Mouse (Mus musculus) thymus, adult 2 months (tissue): ENCODE measurements around the gene Cxcr5. TPM values are rescaled to one million over a fixed set of nuclear protein-coding genes. Genes with fewer than 3 reads are reported as not detected.

Experiments used
- DNase-seq: peaks from one replicate; pipeline ENCODE4 v3.0.0; 2021
- H3K27ac ChIP-seq: fragments of 200-500 bp; 2 replicates; pipeline ENCODE4 v1.5.1; 2012; ENCODE audit warnings: low read length, control low read depth; ENCODE audit not compliant: control insufficient read depth, insufficient read depth
- H3K27me3 ChIP-seq: fragments of 200-500 bp; 2 replicates; pipeline ENCODE4 v1.6.1; 2012; ENCODE audit warnings: mild to moderate bottlenecking, low read length, moderate library complexity, mixed read lengths; ENCODE audit not compliant: control insufficient read depth, insufficient read depth
- H3K36me3 ChIP-seq: fragments of 200-500 bp; 2 replicates; pipeline ENCODE4 v1.6.1; 2012; ENCODE audit warnings: mild to moderate bottlenecking, low read length, moderate library complexity; ENCODE audit not compliant: control insufficient read depth, insufficient read depth
- H3K4me1 ChIP-seq: fragments of 200-500 bp; replicated peaks from 2 replicates; pipeline ENCODE4 v1.6.1; 2012; ENCODE audit warnings: low read length; ENCODE audit not compliant: control insufficient read depth, insufficient read depth
- H3K4me3 ChIP-seq: fragments of 200-500 bp; 2 replicates; pipeline ENCODE4 v1.5.1; 2012; ENCODE audit warnings: mild to moderate bottlenecking, low read length, control low read depth, moderate library complexity; ENCODE audit not compliant: control insufficient read depth, insufficient read depth
- CTCF ChIP-seq: fragments of 200-500 bp; IDR thresholded peaks from 2 replicates; pipeline ENCODE4 v1.5.1; 2012; ENCODE audit warnings: mild to moderate bottlenecking, control low read depth, low read length, moderate library complexity, borderline replicate concordance; ENCODE audit not compliant: control insufficient read depth, poor library complexity, insufficient read depth; ENCODE audit errors: extremely low read depth
- POLR2A ChIP-seq: fragments of 200-500 bp; IDR thresholded peaks from 2 replicates; pipeline ENCODE4 v1.6.1; 2012; ENCODE audit warnings: mild to moderate bottlenecking, low read length, control low read depth, moderate library complexity; ENCODE audit not compliant: control insufficient read depth, poor library complexity, insufficient read depth; ENCODE audit errors: extremely low read depth
- WGBS: fragments of 180-500 bp; shearing (Covaris S2); methylation state at CpG from one replicate; pipeline ENCODE4 v1.1.7; 2018; 5-methylcytosine and 5-hydroxymethylcytosine counted together
- polyA plus RNA-seq: library from polyadenylated mRNA; depleted of rRNA; stranded (reverse); fragments of >200 nt; gene quantifications from 2 replicates; pipeline ENCODE4 v1.2.3, GENCODE M21; 2012

Gene Cxcr5
- polyA plus RNA-seq, 1 experiment, result 7.7 TPM

DNA sequence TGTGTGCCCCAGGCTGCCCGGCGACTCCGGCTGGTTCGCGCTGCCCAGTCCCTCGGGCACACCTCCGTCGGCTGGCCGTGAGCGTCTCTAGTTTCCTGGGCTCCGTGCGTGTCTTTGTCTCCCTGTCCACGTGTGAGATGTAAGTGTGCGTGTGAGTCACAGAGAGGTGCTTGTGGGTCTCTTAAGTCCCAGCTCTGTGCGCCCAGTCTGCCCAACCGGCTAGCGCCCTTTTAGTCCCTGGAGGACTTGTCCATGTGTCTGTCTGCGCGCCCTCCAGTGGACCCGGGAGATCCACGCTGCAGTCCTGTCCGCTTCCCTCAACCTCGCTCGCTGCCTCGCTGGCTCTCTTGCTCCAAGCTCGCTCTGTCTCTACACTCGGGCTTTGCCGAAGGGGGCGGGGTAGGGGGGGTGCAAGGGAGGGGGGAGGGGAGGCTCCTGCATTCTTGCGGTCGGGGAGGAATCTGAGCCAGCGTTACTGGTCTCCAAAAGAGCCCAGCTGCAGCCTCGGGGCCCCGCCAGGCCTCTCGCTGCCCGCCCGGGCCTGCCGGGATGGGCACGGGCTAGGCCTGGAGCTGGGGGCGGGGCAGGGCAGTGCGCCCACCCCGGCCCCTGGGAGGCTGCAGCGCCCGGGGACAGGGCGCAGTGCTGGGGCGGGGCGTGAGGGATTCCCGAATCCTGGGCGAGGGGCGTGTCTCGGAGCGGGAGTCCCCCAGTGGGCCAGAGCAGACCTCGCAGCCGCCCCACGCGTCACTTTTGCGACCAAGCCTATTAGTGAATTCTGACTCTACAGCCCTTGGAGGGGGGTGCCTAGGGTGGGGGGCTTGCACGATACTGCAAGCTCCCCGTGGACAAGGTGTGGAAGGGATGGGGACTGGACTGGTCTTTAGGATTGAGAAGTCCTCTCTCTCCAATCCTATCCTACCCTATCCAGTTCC lies 63.0 kb downstream of the Cxcr5 start:
- Histone ChIP-seq H3K36me3 (no peaks in the 10 kb centered on the region), H3K27ac (no peak overlapping the region), H3K27me3 (no peaks in the 10 kb centered on the region), H3K4me3 (peak overlapping the region; percentile 14), H3K4me1 (peaks cover 49% of the 10 kb centered on the region)
- no peak for TF ChIP-seq POLR2A
- TF ChIP-seq CTCF, result no peak
- 7% methylated on average over 59 of the region's 59 CpGs for WGBS
- no peak for DNase-seq

DNA sequence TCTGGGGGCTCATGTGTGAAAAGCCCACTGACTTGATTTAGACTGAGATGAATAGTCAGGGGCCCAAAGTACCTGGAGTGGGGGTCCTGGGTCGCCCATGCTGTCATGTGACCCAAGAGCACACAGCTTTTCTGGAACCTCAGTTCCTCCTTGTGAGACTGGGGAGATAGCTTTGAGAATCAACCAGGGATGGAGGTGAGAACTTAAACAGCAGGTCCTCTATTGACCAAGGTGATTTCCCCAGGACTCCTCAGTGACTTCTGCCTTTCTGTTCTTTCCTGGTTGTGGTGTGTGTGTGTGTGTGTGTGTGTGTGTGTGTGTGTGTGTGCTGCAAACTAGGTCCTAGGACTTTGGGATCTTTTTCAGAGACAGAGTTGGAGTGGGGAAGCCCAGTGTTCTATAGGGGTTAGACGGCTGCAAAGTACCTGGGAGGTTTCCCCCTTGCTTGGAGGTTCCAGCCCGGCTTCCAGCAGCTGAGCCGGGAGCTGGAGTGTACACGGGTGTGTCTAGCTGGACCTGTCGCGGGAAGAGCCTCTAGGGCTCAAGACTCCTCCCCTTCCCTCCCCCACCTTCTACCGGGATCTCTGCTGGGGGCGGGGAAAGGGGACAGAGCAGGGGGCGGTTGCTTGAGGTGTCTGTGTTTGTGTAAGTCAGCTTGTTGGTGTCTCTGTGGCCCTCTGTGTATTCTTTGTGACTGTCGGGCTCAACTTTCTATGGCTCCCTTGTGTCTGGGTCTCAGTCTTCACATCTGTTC lies 63.9 kb downstream of the Cxcr5 start:
- Histone ChIP-seq H3K4me1 (peaks cover 58% of the 10 kb centered on the region), H3K27me3 (no peaks in the 10 kb centered on the region), H3K27ac (no peak overlapping the region), H3K4me3 (peak overlapping the region; percentile 14), H3K36me3 (no peaks in the 10 kb centered on the region)
- DNase-seq, result peak; percentile 56
- TF ChIP-seq POLR2A, result no peak
- no peak for TF ChIP-seq CTCF
- WGBS, result 5% methylated on average over 11 of the region's 11 CpGs

DNA sequence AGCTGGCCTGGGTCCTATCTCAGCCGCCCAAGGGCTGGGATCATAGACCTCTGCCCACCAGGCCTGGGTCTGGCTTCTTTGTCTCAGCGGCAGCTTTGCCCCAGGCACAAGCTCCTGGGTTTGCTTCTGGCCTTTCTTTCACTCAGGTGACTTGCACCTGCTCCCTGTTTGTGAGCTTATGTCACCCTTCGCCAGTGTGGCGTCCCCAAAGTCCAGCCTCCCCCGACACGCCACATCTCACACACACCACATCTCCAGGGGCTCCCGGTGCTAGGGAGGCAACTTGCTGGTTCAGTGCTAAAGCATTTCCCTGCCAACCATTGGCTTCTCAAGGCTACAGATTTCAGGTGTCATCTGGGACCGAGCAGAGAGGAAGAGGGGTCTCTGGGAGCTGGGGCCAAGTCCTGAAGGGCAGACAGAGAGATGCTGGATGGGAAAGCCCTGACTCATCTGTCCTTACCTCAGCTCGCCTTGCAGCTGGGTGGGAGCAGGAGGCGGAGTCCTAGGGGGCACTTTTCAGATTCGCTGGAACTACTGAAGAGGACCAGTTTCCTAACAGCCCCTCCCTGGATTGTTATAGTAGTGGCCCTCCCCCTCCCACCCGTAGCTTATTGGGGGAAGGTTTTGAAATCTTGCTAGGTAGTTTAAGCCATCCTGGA lies 64.7 kb downstream of the Cxcr5 start:
- peaks cover 63% of the 10 kb centered on the region for H3K4me1 ChIP-seq
- no peaks in the 10 kb centered on the region for H3K27me3 ChIP-seq

DNA sequence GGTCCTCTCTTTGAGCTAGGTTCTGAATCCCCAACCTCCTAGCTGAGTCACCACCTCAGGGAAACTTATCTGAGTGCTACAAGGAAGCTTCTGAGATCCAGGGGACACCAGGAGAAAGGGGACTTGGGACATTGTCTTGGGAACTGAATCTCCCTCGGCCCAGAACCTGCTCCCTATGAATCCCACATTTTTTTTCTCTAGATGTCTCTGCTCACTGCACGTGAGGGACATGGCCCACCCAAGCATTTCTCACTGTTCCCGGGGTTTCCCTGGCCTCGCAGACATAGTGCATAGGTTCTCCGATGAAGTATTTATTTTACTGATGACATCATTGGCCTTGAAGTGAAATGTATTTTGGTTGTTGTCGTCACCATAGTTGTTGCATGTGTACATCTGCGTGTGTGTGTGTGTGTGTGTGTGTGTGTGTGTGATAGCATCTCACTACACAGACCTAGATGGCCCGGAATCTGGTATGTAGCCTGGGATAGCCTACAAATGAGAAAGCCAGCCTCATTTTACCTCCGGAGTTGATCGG lies 65.8 kb downstream of the Cxcr5 start:
- H3K36me3 ChIP-seq, result no peaks in the 10 kb centered on the region
- peaks cover 63% of the 10 kb centered on the region for H3K4me1 ChIP-seq
- no peak overlapping the region for H3K4me3 ChIP-seq
- H3K27ac ChIP-seq, result no peak overlapping the region; the same call in 1 of the 2 replicates
- DNase-seq, result no peak
- H3K27me3 ChIP-seq, result no peaks in the 10 kb centered on the region
- TF ChIP-seq CTCF (no peak), POLR2A (no peak)
- 88% methylated on average over 10 of the region's 10 CpGs for WGBS

More for the DNA sequence above, 64.7 kb downstream of the Cxcr5 start:
- DNase-seq, result no peak
- WGBS, result 74% methylated on average over 12 of the region's 12 CpGs
- no peaks in the 10 kb centered on the region for H3K36me3 ChIP-seq
- H3K4me3 ChIP-seq, result no peak overlapping the region
- no peak for TF ChIP-seq POLR2A
- TF ChIP-seq CTCF, result no peak
- H3K27ac ChIP-seq, result no peak overlapping the region

DNA sequence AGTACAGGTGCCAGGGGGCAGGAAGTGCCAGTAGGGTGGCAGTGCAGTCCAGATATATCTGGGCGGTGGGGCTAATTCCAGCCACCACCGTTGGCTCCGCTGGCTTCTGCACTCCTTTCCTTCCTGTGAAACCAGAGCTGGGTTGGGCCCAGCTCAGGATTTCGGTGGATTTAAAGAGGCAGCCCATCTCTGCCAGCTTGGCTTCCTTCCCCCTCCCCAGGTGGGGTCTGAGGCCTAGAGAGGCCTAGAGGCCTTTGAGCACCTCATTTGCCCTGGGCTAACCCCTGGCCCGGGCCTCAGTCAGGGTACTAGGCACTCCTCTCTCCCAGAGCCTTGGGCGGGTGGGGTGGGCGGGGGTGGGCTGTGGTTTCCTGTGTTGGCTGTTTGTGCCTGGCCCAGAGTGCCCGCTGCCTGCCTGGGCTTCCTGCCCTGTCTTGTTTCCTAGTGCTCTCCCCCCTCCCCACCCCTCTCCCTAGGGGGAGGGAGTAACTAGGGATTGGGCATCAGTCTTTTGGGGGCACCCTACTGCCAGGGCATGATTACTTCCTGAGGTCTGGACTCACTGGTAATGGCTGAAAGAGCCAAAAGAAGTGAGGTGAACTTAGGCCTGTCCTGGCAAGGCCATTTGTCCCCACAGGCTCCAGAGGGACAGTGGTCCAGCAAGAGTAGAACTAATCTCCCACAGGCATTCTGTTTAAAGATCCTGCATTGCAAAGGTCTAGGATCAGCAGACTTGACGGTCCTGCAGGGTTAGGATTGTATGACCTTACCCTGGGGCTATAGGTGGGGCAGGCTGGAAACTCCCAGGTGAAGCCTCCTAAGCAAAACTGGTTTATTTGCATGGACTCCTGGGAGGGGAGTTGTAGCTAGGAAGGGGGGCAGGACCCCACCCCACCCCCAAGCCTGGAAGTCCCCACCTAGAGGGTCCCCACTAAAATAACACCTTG lies 66.5 kb downstream of the Cxcr5 start:
- Histone ChIP-seq H3K4me1 (peaks cover 63% of the 10 kb centered on the region), H3K36me3 (no peaks in the 10 kb centered on the region), H3K27ac (peak overlapping the region; percentile 4; the same call in 1 of the 2 replicates), H3K4me3 (no peak overlapping the region), H3K27me3 (no peaks in the 10 kb centered on the region)
- no peak for DNase-seq
- TF ChIP-seq POLR2A (no peak), CTCF (no peak)
- 19% methylated on average over 9 of the region's 9 CpGs for WGBS
